Mouse (Mus musculus) 3T3-L1 (cell line): ENCODE measurements around the gene Ppp2r1b.

ENCODE experiments used
- DNase-seq: peaks from one replicate; pipeline ENCODE4 v3.0.0-alpha.2; 2015; ENCODE audit warnings: low read depth, low spot score

The Ppp2r1b gene

GRCm38 (mm10) chr9:50911861-50912515 is 66.9 kb downstream of the Ppp2r1b start:
- DNase-seq: no peak

GRCm38 (mm10) chr9:50918131-50918530 is 73.0 kb downstream of the Ppp2r1b start:
- DNase-seq: no peak

GRCm38 (mm10) chr9:50919554-50919953 is 74.5 kb downstream of the Ppp2r1b start:
- DNase-seq: no peak

GRCm38 (mm10) chr9:50920933-50921895 is 76.1 kb downstream of the Ppp2r1b start:
- no peak for DNase-seq

- DNase-seq: no peak
Measured at GRCm38 (mm10) chr9:50922363-50923153, 77.5 kb downstream of the Ppp2r1b start.

- DNase-seq: no peak
Measured at GRCm38 (mm10) chr9:50924454-50924853, 79.4 kb downstream of the Ppp2r1b start.

GRCm38 (mm10) chr9:50925801-50926200 is 80.7 kb downstream of the Ppp2r1b start:
- DNase-seq: no peak

- DNase-seq: no peak
Measured at GRCm38 (mm10) chr9:50929986-50930385, 84.9 kb downstream of the Ppp2r1b start.

- no peak for DNase-seq
Measured at GRCm38 (mm10) chr9:50941804-50942401, 96.8 kb downstream of the Ppp2r1b start.

- no peak for DNase-seq
Measured at GRCm38 (mm10) chr9:50942711-50943110, 97.6 kb downstream of the Ppp2r1b start.
